Mouse (Mus musculus): ENCODE data around the gene Prtn3. TPM values are rescaled to one million over a fixed set of nuclear protein-coding genes. Genes with fewer than 3 reads are reported as not detected.
A peak's percentile ranks its signal among the peaks of the same experiment; 100 is the strongest.

The Prtn3 gene
- polyA plus RNA-seq, 1 experiment from 2014 or later: 2.4 TPM

- Histone ChIP-seq H3K9ac (replicated peaks; ENCODE audit: low read depth) (0 out of 2 replicates have a peak overlapping the region, but pooled peaks have one; percentile 3), H3K27ac (ENCODE audit: low read length) (no peak overlapping the region), H3K27me3 (replicated peaks; ENCODE audit: insufficient read depth, low read length) (peaks cover 35% of the 10 kb centered on the region), H3K9me3 (ENCODE audit: low read length) (no peaks in the 10 kb centered on the region), H3K4me2 (replicated peaks; ENCODE audit: low read depth, low read length) (peak overlapping the region; percentile 50), H3K4me3 (ENCODE audit: low read depth, low read length) (peak overlapping the region; percentile 23; the same call in 1 of the 2 replicates), H3K4me1 (ENCODE audit: insufficient read depth, low read depth, low read length) (peaks cover 21% of the 10 kb centered on the region; the same call in 1 of the 2 replicates), H3K36me3 (ENCODE audit: insufficient read depth, low read length) (no peaks in the 10 kb centered on the region)
- TF ChIP-seq EP300 (IDR thresholded peaks at IDR 0.05) (no peak), CTCF (IDR thresholded peaks at IDR 0.05) (no peak)
- ATAC-seq (no peak), DNase-seq (ENCODE audit: low spot score) (peak; percentile 51)
- WGBS: 11% methylated on average over 34 of the region's 35 CpGs
These were observed 44.2 kb downstream of the Prtn3 start for GRCm38 (mm10) chr10:79918231-79919078.

GRCm38 (mm10) chr10:79919251-79919849, 45.1 kb downstream of the Prtn3 start:
- H3K27ac ChIP-seq (ENCODE audit: low read length): no peak overlapping the region
- peak overlapping the region; percentile 50 for H3K4me2 ChIP-seq (replicated peaks; ENCODE audit: low read depth, low read length)
- WGBS: 9% methylated on average over 20 of the region's 21 CpGs
- no peaks in the 10 kb centered on the region for H3K36me3 ChIP-seq (ENCODE audit: insufficient read depth, low read length)
- no peak for TF ChIP-seq CTCF (IDR thresholded peaks at IDR 0.05)
- TF ChIP-seq EP300 (IDR thresholded peaks at IDR 0.05): no peak
- DNase-seq (ENCODE audit: low spot score): peak; percentile 46
- H3K4me1 ChIP-seq (ENCODE audit: insufficient read depth, low read depth, low read length): peaks cover 21% of the 10 kb centered on the region; the same call in 1 of the 2 replicates
- peak overlapping the region; percentile 10; the same call in 1 of the 2 replicates for H3K4me3 ChIP-seq (ENCODE audit: low read depth, low read length)
- peaks cover 35% of the 10 kb centered on the region for H3K27me3 ChIP-seq (replicated peaks; ENCODE audit: insufficient read depth, low read length)
- ATAC-seq: no peak
- H3K9ac ChIP-seq (replicated peaks; ENCODE audit: low read depth): no peak overlapping the region
- H3K9me3 ChIP-seq (ENCODE audit: low read length): no peaks in the 10 kb centered on the region

GRCm38 (mm10) chr10:79920056-79920890, 46.0 kb downstream of the Prtn3 start:
- Histone ChIP-seq H3K4me2 (replicated peaks; ENCODE audit: low read depth, low read length) (no peak overlapping the region), H3K4me3 (ENCODE audit: low read depth, low read length) (no peak overlapping the region), H3K36me3 (ENCODE audit: insufficient read depth, low read length) (no peaks in the 10 kb centered on the region), H3K4me1 (ENCODE audit: insufficient read depth, low read depth, low read length) (peaks cover 21% of the 10 kb centered on the region; the same call in 1 of the 2 replicates), H3K27me3 (replicated peaks; ENCODE audit: insufficient read depth, low read length) (peaks cover 35% of the 10 kb centered on the region), H3K9me3 (ENCODE audit: low read length) (no peaks in the 10 kb centered on the region), H3K9ac (replicated peaks; ENCODE audit: low read depth) (no peak overlapping the region), H3K27ac (ENCODE audit: low read length) (no peak overlapping the region)
- TF ChIP-seq EP300 (IDR thresholded peaks at IDR 0.05): no peak
- 25% methylated on average over 26 of the region's 26 CpGs for WGBS
- DNase-seq (ENCODE audit: low spot score) (no peak), ATAC-seq (no peak)

- no peaks in the 10 kb centered on the region for H3K9me3 ChIP-seq (ENCODE audit: low read length)
- H3K9ac ChIP-seq (replicated peaks; ENCODE audit: low read depth): no peak within 1 kb of the TSS
- TF ChIP-seq CTCF (IDR thresholded peaks at IDR 0.05) (no peak), EP300 (IDR thresholded peaks at IDR 0.05) (no peak)
- H3K36me3 ChIP-seq (ENCODE audit: insufficient read depth, low read length): no peaks in the 10 kb centered on the region
- H3K27ac ChIP-seq (ENCODE audit: low read length): no peak within 1 kb of the TSS
- ATAC-seq (no peak), DNase-seq (ENCODE audit: low spot score) (no peak)
- peak within 1 kb of the TSS; percentile 27; the same call in 1 of the 2 replicates for H3K4me2 ChIP-seq (replicated peaks; ENCODE audit: low read depth, low read length)
- H3K4me1 ChIP-seq (ENCODE audit: insufficient read depth, low read depth, low read length): peaks cover 19% of the 10 kb centered on the region; the same call in 1 of the 2 replicates
- peaks cover 35% of the 10 kb centered on the region for H3K27me3 ChIP-seq (replicated peaks; ENCODE audit: insufficient read depth, low read length)
- WGBS: 6% methylated on average over 27 of the region's 41 CpGs
- no peak within 1 kb of the TSS for H3K4me3 ChIP-seq (ENCODE audit: low read depth, low read length)
These were observed 46.8 kb downstream of the Prtn3 start, which contains the start of gene R3hdm4 for GRCm38 (mm10) chr10:79920958-79921535. R3hdm4 (minus strand) TSS chr10:79921208.

GRCm38 (mm10) chr10:79921572-79921971, 47.3 kb downstream of the Prtn3 start:
- ATAC-seq (no peak), DNase-seq (ENCODE audit: low spot score) (no peak)
- Histone ChIP-seq H3K4me3 (ENCODE audit: low read depth, low read length) (no peak overlapping the region), H3K27ac (ENCODE audit: low read length) (no peak overlapping the region), H3K4me2 (replicated peaks; ENCODE audit: low read depth, low read length) (peak overlapping the region; percentile 27; the same call in 1 of the 2 replicates), H3K4me1 (ENCODE audit: insufficient read depth, low read depth, low read length) (peaks cover 20% of the 10 kb centered on the region; the same call in 1 of the 2 replicates), H3K36me3 (ENCODE audit: insufficient read depth, low read length) (no peaks in the 10 kb centered on the region), H3K9ac (replicated peaks; ENCODE audit: low read depth) (no peak overlapping the region), H3K27me3 (replicated peaks; ENCODE audit: insufficient read depth, low read length) (peaks cover 35% of the 10 kb centered on the region), H3K9me3 (ENCODE audit: low read length) (no peaks in the 10 kb centered on the region)
- WGBS: 5% methylated on average over 33 of the region's 34 CpGs
- TF ChIP-seq EP300 (IDR thresholded peaks at IDR 0.05) (no peak), CTCF (IDR thresholded peaks at IDR 0.05) (no peak)
